Mouse (Mus musculus): ENCODE measurements around the gene Dnah2. TPM values are rescaled to one million over a fixed set of nuclear protein-coding genes. Genes with fewer than 3 reads are reported as not detected.

The Dnah2 gene
- polyA plus RNA-seq, 1 experiment from 2014 or later: 3.0 TPM

GRCm38 (mm10) chr11:69390400-69391034 is 158.4 kb downstream of the Dnah2 start:
- no peaks in the 10 kb centered on the region for H3K27me3 ChIP-seq (replicated peaks; ENCODE audit: control insufficient read depth, insufficient read depth, low read length)
- 54% methylated on average over 10 of the region's 10 CpGs for WGBS
- no peak overlapping the region for H3K4me2 ChIP-seq (ENCODE audit: low read length)
- H3K9me3 ChIP-seq (ENCODE audit: control insufficient read depth, low read length): no peaks in the 10 kb centered on the region
- no peak overlapping the region for H3K27ac ChIP-seq (ENCODE audit: low read depth, low read length)
- no peak overlapping the region for H3K4me3 ChIP-seq (ENCODE audit: low read length)
- H3K9ac ChIP-seq (ENCODE audit: low read depth, low read length): no peak overlapping the region
- peak; percentile 31; the same call in 1 of the 2 replicates for ATAC-seq
- H3K36me3 ChIP-seq (ENCODE audit: control insufficient read depth, insufficient read depth, low read length): no peaks in the 10 kb centered on the region
- H3K4me1 ChIP-seq (ENCODE audit: control insufficient read depth, insufficient read depth, low read depth, low read length): peaks cover 5% of the 10 kb centered on the region

DNA sequence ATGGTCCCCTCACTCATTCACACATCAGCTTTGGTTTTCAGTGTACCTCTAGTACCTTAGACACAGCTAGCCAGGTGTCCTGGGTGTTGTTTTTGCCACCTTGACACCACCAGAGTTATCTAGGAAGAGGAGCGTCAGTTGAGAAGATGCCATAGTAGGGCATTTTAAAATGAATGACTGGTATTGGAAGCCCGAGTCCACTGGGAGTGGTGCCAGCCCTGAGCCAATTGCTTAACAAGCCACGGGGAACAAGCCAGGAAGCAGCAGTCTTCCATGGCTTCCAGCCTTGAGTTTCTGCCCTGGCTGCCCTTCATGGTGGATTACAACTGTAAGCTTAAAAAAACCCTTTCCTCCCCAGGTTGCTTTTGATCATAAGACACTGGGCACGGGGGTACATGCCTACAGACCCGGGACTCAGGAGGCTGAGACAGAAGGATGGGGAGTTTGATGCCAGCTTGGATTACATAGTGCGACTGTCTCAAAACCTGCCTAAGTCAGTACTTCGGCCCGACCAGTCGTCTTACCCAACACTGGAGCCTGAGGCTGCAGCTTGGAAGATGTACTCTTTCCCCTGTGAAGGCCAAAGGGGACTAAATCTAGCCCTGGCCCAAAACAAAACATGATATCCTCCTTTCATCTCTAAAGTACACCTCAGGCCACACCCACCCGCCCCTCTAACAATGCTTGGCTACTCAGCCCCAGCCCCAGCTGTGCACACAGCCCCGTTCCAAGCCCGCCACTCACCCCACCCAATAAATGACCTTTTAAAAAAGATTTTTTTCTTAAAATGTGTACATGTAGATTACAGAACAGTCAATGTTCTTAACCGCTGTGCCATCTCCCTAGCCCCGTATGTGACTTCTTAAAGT is 159.1 kb downstream of the Dnah2 start:
- Histone ChIP-seq H3K27me3 (replicated peaks; ENCODE audit: control insufficient read depth, insufficient read depth, low read length) (no peaks in the 10 kb centered on the region), H3K36me3 (ENCODE audit: control insufficient read depth, insufficient read depth, low read length) (no peaks in the 10 kb centered on the region), H3K9ac (ENCODE audit: low read depth, low read length) (0 out of 2 replicates have a peak overlapping the region, but pooled peaks have one; percentile 11), H3K4me1 (ENCODE audit: control insufficient read depth, insufficient read depth, low read depth, low read length) (peaks cover 5% of the 10 kb centered on the region), H3K4me2 (ENCODE audit: low read length) (no peak overlapping the region), H3K9me3 (ENCODE audit: control insufficient read depth, low read length) (no peaks in the 10 kb centered on the region), H3K27ac (ENCODE audit: low read depth, low read length) (no peak overlapping the region), H3K4me3 (ENCODE audit: low read length) (no peak overlapping the region)
- 63% methylated on average over 14 of the region's 14 CpGs for WGBS
- ATAC-seq: no peak; the same call in 1 of the 2 replicates

GRCm38 (mm10) chr11:69388680-69389079 is 160.2 kb downstream of the Dnah2 start:
- H3K9ac ChIP-seq (ENCODE audit: low read depth, low read length): no peak overlapping the region
- H3K4me3 ChIP-seq (ENCODE audit: low read length): no peak overlapping the region
- 100% methylated on average over 4 of the region's 4 CpGs for WGBS
- no peaks in the 10 kb centered on the region for H3K9me3 ChIP-seq (ENCODE audit: control insufficient read depth, low read length)
- H3K4me1 ChIP-seq (ENCODE audit: control insufficient read depth, insufficient read depth, low read depth, low read length): no peaks in the 10 kb centered on the region; the same call in 1 of the 2 replicates
- H3K27me3 ChIP-seq (replicated peaks; ENCODE audit: control insufficient read depth, insufficient read depth, low read length): no peaks in the 10 kb centered on the region
- H3K27ac ChIP-seq (ENCODE audit: low read depth, low read length): no peak overlapping the region
- no peaks in the 10 kb centered on the region for H3K36me3 ChIP-seq (ENCODE audit: control insufficient read depth, insufficient read depth, low read length)
- H3K4me2 ChIP-seq (ENCODE audit: low read length): no peak overlapping the region
- no peak for ATAC-seq

DNA sequence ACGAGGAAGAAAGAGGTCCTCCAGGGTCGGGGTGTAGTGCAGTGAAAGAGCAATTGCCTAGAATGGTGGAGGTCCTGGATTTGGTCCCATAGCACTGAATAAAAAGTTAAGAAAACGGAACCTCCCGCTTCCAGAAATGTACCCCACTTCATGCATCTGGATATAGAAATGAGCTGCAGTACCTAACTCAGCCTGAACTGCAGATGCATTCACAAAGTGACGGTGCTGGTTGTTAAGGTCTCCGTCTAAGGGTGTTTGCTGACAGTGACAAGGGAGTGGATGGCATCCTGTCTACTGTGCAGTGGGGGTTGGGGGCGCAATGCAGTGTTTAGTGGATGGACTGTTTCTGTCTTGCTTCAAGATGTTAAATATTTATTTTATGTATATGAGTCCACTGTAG is 162.2 kb downstream of the Dnah2 start:
- ATAC-seq: no peak
- no peak overlapping the region for H3K4me3 ChIP-seq (ENCODE audit: low read length)
- no peaks in the 10 kb centered on the region for H3K36me3 ChIP-seq (ENCODE audit: control insufficient read depth, insufficient read depth, low read length)
- H3K4me1 ChIP-seq (ENCODE audit: control insufficient read depth, insufficient read depth, low read depth, low read length): no peaks in the 10 kb centered on the region; the same call in 1 of the 2 replicates
- no peak overlapping the region for H3K4me2 ChIP-seq (ENCODE audit: low read length)
- no peaks in the 10 kb centered on the region for H3K9me3 ChIP-seq (ENCODE audit: control insufficient read depth, low read length)
- no peak overlapping the region for H3K9ac ChIP-seq (ENCODE audit: low read depth, low read length)
- WGBS: 86% methylated on average over 7 of the region's 7 CpGs
- H3K27ac ChIP-seq (ENCODE audit: low read depth, low read length): no peak overlapping the region
- H3K27me3 ChIP-seq (replicated peaks; ENCODE audit: control insufficient read depth, insufficient read depth, low read length): no peaks in the 10 kb centered on the region

DNA sequence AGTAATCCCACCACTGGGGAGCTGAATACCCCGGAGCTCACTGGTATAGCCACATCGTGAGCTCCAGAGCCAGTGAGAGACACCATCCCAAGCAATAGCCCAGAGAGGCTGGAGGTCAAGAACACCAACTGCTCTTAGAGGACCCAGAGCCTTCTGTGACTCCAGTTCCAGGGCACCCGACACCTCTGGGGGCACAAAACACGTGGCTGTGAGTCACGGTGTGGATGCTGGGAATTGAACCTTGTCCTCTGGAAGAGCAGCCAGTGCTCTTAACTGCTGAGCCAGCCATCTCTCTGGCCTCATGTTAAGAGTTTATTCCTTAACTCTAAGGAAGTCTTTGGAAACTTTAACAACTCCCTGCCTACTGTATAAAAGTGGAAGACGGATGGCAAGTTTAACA is 163.9 kb downstream of the Dnah2 start:
- H3K36me3 ChIP-seq (ENCODE audit: control insufficient read depth, insufficient read depth, low read length): no peaks in the 10 kb centered on the region
- H3K4me2 ChIP-seq (ENCODE audit: low read length): no peak overlapping the region
- H3K4me3 ChIP-seq (ENCODE audit: low read length): no peak overlapping the region
- H3K9ac ChIP-seq (ENCODE audit: low read depth, low read length): no peak overlapping the region
- no peak overlapping the region for H3K27ac ChIP-seq (ENCODE audit: low read depth, low read length)
- H3K27me3 ChIP-seq (replicated peaks; ENCODE audit: control insufficient read depth, insufficient read depth, low read length): no peaks in the 10 kb centered on the region
- H3K9me3 ChIP-seq (ENCODE audit: control insufficient read depth, low read length): no peaks in the 10 kb centered on the region
- WGBS: 81% methylated on average over 6 of the region's 6 CpGs
- ATAC-seq: no peak
- H3K4me1 ChIP-seq (ENCODE audit: control insufficient read depth, insufficient read depth, low read depth, low read length): no peaks in the 10 kb centered on the region; the same call in 1 of the 2 replicates

GRCm38 (mm10) chr11:69382478-69383105 is 166.3 kb downstream of the Dnah2 start:
- Histone ChIP-seq H3K4me1 (ENCODE audit: control insufficient read depth, insufficient read depth, low read depth, low read length) (no peaks in the 10 kb centered on the region), H3K27ac (ENCODE audit: low read depth, low read length) (no peak overlapping the region), H3K27me3 (replicated peaks; ENCODE audit: control insufficient read depth, insufficient read depth, low read length) (no peaks in the 10 kb centered on the region), H3K4me3 (ENCODE audit: low read length) (no peak overlapping the region), H3K4me2 (ENCODE audit: low read length) (no peak overlapping the region), H3K9ac (ENCODE audit: low read depth, low read length) (no peak overlapping the region), H3K9me3 (ENCODE audit: control insufficient read depth, low read length) (no peaks in the 10 kb centered on the region), H3K36me3 (ENCODE audit: control insufficient read depth, insufficient read depth, low read length) (no peaks in the 10 kb centered on the region)
- ATAC-seq: no peak
- WGBS: 66% methylated on average over 10 of the region's 10 CpGs

GRCm38 (mm10) chr11:69381356-69381755 is 167.6 kb downstream of the Dnah2 start:
- H3K4me2 ChIP-seq (ENCODE audit: low read length): no peak overlapping the region
- H3K4me1 ChIP-seq (ENCODE audit: control insufficient read depth, insufficient read depth, low read depth, low read length): no peaks in the 10 kb centered on the region
- no peak overlapping the region for H3K4me3 ChIP-seq (ENCODE audit: low read length)
- no peaks in the 10 kb centered on the region for H3K36me3 ChIP-seq (ENCODE audit: control insufficient read depth, insufficient read depth, low read length)
- H3K9me3 ChIP-seq (ENCODE audit: control insufficient read depth, low read length): no peaks in the 10 kb centered on the region
- H3K27ac ChIP-seq (ENCODE audit: low read depth, low read length): no peak overlapping the region
- no peak overlapping the region for H3K9ac ChIP-seq (ENCODE audit: low read depth, low read length)
- ATAC-seq: no peak
- H3K27me3 ChIP-seq (replicated peaks; ENCODE audit: control insufficient read depth, insufficient read depth, low read length): no peaks in the 10 kb centered on the region
- 77% methylated on average over 6 of the region's 6 CpGs for WGBS

DNA sequence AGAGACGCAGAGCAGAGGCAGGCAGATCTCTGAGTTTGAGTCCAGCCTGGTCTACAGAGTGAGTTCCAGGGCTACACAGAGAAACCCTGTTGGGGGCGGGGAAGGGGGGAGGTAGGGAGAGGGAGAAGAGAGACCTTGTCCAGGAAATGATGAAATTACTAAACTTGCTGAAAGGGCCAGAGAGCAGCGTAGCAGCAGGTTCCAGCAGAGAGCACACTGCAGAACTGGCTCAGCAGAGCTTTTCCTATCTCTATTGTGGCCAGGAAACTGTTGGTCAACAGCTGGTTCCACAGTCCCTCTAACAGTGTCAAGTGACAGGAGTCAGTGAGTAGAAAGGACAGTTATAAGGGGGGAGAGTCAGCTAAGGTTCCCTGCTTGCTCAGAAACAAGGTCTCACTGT is 169.3 kb downstream of the Dnah2 start:
- Histone ChIP-seq H3K27me3 (replicated peaks; ENCODE audit: control insufficient read depth, insufficient read depth, low read length) (no peaks in the 10 kb centered on the region), H3K9me3 (ENCODE audit: control insufficient read depth, low read length) (no peaks in the 10 kb centered on the region), H3K36me3 (ENCODE audit: control insufficient read depth, insufficient read depth, low read length) (no peaks in the 10 kb centered on the region), H3K27ac (ENCODE audit: low read depth, low read length) (no peak overlapping the region), H3K4me3 (ENCODE audit: low read length) (no peak overlapping the region), H3K9ac (ENCODE audit: low read depth, low read length) (no peak overlapping the region), H3K4me1 (ENCODE audit: control insufficient read depth, insufficient read depth, low read depth, low read length) (no peaks in the 10 kb centered on the region), H3K4me2 (ENCODE audit: low read length) (no peak overlapping the region)
- 83% methylated on average over 3 of the region's 3 CpGs for WGBS
- no peak for ATAC-seq

- Histone ChIP-seq H3K4me1 (ENCODE audit: control insufficient read depth, insufficient read depth, low read depth, low read length) (no peaks in the 10 kb centered on the region), H3K9me3 (ENCODE audit: control insufficient read depth, low read length) (no peaks in the 10 kb centered on the region), H3K27me3 (replicated peaks; ENCODE audit: control insufficient read depth, insufficient read depth, low read length) (no peaks in the 10 kb centered on the region), H3K9ac (ENCODE audit: low read depth, low read length) (no peak overlapping the region), H3K27ac (ENCODE audit: low read depth, low read length) (no peak overlapping the region), H3K4me3 (ENCODE audit: low read length) (no peak overlapping the region), H3K4me2 (ENCODE audit: low read length) (no peak overlapping the region), H3K36me3 (ENCODE audit: control insufficient read depth, insufficient read depth, low read length) (no peaks in the 10 kb centered on the region)
- 74% methylated on average over 3 of the region's 3 CpGs for WGBS
- ATAC-seq: no peak
Measured at GRCm38 (mm10) chr11:69377766-69378165, 171.1 kb downstream of the Dnah2 start.
